Mouse (Mus musculus): ENCODE results near the gene Myh7. TPM values are rescaled to one million over a fixed set of nuclear protein-coding genes. Genes with fewer than 3 reads are reported as not detected.
A peak's percentile ranks its signal among the peaks of the same experiment; 100 is the strongest.

Myh7 gene
- polyA plus RNA-seq, 1 experiment from 2014 or later, result 0.16 TPM

- H3K4me3 ChIP-seq (replicated peaks; ENCODE audit: low read depth, low read length), result peak within 1 kb of the TSS; percentile 67
- DNase-seq (ENCODE audit: low spot score) (peak; percentile 100), ATAC-seq (replicated peaks; ENCODE audit: low FRiP score, low read depth) (peak; percentile 93)
- peak within 1 kb of the TSS; percentile 90 for H3K27ac ChIP-seq
- peak within 1 kb of the TSS; percentile 73 for H3K4me2 ChIP-seq (ENCODE audit: low read length)
- 0 out of 2 replicates have a peak, but pooled peaks cover 13% of the 10 kb centered on the region for H3K36me3 ChIP-seq (ENCODE audit: insufficient read depth, low read length)
- under 1% methylated on average over 36 of the region's 36 CpGs for WGBS
- H3K9ac ChIP-seq (ENCODE audit: low read depth, low read length), result peak within 1 kb of the TSS; percentile 67
- no peaks in the 10 kb centered on the region for H3K27me3 ChIP-seq (ENCODE audit: insufficient read depth, low read length)
- H3K4me1 ChIP-seq (replicated peaks; ENCODE audit: insufficient read depth, low read length), result no peaks in the 10 kb centered on the region
- TF ChIP-seq CTCF (IDR thresholded peaks at IDR 0.05; ENCODE audit: low read depth), result peak; percentile 96
- no peaks in the 10 kb centered on the region for H3K9me3 ChIP-seq (replicated peaks; ENCODE audit: low read length)
Measured at GRCm38 (mm10) chr14:55014991-55015766, 20.8 kb upstream of the Myh7 start, which contains the start of gene Ngdn. TSS of gene Ngdn (plus strand) at chr14:55015454.

GRCm38 (mm10) chr14:55014591-55014990, 20.2 kb upstream of the Myh7 start:
- Histone ChIP-seq H3K4me2 (ENCODE audit: low read length) (peak overlapping the region; percentile 66), H3K9me3 (replicated peaks; ENCODE audit: low read length) (no peaks in the 10 kb centered on the region), H3K27me3 (ENCODE audit: insufficient read depth, low read length) (no peaks in the 10 kb centered on the region), H3K4me3 (replicated peaks; ENCODE audit: low read depth, low read length) (peak overlapping the region; percentile 40), H3K9ac (ENCODE audit: low read depth, low read length) (peak overlapping the region; percentile 59), H3K27ac (peak overlapping the region; percentile 90), H3K4me1 (replicated peaks; ENCODE audit: insufficient read depth, low read length) (no peaks in the 10 kb centered on the region), H3K36me3 (ENCODE audit: insufficient read depth, low read length) (0 out of 2 replicates have a peak, but pooled peaks cover 11% of the 10 kb centered on the region)
- TF ChIP-seq CTCF (IDR thresholded peaks at IDR 0.05; ENCODE audit: low read depth), result no peak
- DNase-seq (ENCODE audit: low spot score) (peak; percentile 79), ATAC-seq (replicated peaks; ENCODE audit: low FRiP score, low read depth) (peak; percentile 14; the same call in 1 of the 2 replicates)
- under 1% methylated on average over 27 of the region's 27 CpGs for WGBS

- Histone ChIP-seq H3K4me2 (ENCODE audit: low read length) (no peak overlapping the region), H3K4me1 (replicated peaks; ENCODE audit: insufficient read depth, low read length) (no peaks in the 10 kb centered on the region), H3K9me3 (replicated peaks; ENCODE audit: low read length) (no peaks in the 10 kb centered on the region), H3K4me3 (replicated peaks; ENCODE audit: low read depth, low read length) (no peak overlapping the region), H3K27ac (no peak overlapping the region), H3K27me3 (ENCODE audit: insufficient read depth, low read length) (no peaks in the 10 kb centered on the region), H3K9ac (ENCODE audit: low read depth, low read length) (no peak overlapping the region), H3K36me3 (ENCODE audit: insufficient read depth, low read length) (no peaks in the 10 kb centered on the region)
- TF ChIP-seq CTCF (IDR thresholded peaks at IDR 0.05; ENCODE audit: low read depth), result peak; percentile 44; the same call in 1 of the 2 replicates
- 64% methylated on average over 4 of the region's 4 CpGs for WGBS
- ATAC-seq (replicated peaks; ENCODE audit: low FRiP score, low read depth) (no peak), DNase-seq (ENCODE audit: low spot score) (no peak)
Measured at GRCm38 (mm10) chr14:55011116-55011515, 16.7 kb upstream of the Myh7 start.

DNA sequence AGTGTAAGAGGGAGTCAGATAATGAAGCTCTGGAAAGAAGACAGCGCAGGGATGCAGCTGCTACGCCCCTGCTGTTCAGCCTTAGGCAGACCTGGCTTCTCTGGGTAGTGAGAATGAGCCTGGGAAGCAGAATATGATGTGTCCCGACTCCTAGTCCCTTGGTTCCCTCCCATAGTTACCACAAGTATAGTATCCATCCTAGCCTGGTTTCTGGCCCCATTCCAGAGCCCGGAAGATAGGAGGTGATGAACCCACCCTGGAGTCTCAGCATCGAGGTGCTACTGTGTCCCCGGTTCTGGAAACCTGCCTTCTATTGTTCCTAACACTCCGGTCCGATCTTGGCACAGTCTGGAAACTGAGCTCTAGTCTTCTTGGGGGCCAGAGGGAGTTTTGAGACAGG, 14.0 kb upstream of the Myh7 start:
- TF ChIP-seq CTCF (IDR thresholded peaks at IDR 0.05; ENCODE audit: low read depth), result no peak
- Histone ChIP-seq H3K27ac (no peak overlapping the region), H3K9ac (ENCODE audit: low read depth, low read length) (no peak overlapping the region), H3K36me3 (ENCODE audit: insufficient read depth, low read length) (no peaks in the 10 kb centered on the region), H3K4me1 (replicated peaks; ENCODE audit: insufficient read depth, low read length) (peaks cover 6% of the 10 kb centered on the region; the same call in 1 of the 2 replicates), H3K4me3 (replicated peaks; ENCODE audit: low read depth, low read length) (no peak overlapping the region), H3K27me3 (ENCODE audit: insufficient read depth, low read length) (no peaks in the 10 kb centered on the region), H3K9me3 (replicated peaks; ENCODE audit: low read length) (no peaks in the 10 kb centered on the region), H3K4me2 (ENCODE audit: low read length) (no peak overlapping the region)
- no peak for DNase-seq (ENCODE audit: low spot score)
- no peak for ATAC-seq (replicated peaks; ENCODE audit: low FRiP score, low read depth)
- 78% methylated on average over 8 of the region's 8 CpGs for WGBS

DNA sequence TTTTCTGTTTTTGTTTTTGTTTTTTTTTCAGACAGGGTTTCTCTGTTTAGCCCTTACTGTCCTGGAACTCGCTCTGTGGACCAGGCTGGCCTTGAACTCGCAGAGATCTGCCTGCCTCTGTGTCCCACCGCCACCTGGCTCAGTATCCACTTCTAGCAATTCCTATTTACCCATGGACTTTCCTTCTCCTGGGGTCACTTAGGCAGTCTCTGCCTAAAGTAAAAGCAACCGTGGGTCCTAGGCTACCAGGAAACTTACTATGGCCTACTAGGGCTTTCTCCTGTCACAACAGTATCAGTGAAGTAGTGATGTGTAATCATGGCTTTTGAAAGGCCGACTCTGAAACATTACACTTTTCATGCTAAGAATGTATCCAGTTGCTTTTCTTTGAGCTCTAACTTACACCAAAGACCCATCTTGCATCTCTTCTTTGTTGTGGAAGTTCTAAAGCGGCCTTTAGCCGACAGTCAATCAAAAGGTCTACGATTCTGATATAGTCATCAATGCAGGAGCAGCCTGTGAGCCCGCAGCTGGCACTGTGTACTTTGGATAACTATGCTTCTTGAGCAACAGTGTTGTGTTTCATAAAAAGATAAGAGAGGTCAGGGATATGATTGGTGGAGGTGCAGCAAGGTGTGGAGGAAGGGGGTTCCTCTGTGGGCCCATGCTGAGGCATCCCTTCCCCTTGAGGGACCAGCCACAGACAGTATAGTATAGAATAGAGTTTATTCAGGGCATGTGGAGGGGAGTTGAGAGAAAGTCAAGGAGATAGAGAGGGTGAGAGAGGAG, 12.9 kb upstream of the Myh7 start:
- H3K4me3 ChIP-seq (replicated peaks; ENCODE audit: low read depth, low read length), result no peak overlapping the region
- 87% methylated on average over 9 of the region's 9 CpGs for WGBS
- H3K9me3 ChIP-seq (replicated peaks; ENCODE audit: low read length), result no peaks in the 10 kb centered on the region
- H3K27ac ChIP-seq, result no peak overlapping the region
- ATAC-seq (replicated peaks; ENCODE audit: low FRiP score, low read depth), result no peak
- H3K27me3 ChIP-seq (ENCODE audit: insufficient read depth, low read length), result no peaks in the 10 kb centered on the region
- H3K36me3 ChIP-seq (ENCODE audit: insufficient read depth, low read length), result no peaks in the 10 kb centered on the region
- no peak overlapping the region for H3K9ac ChIP-seq (ENCODE audit: low read depth, low read length)
- no peak overlapping the region for H3K4me2 ChIP-seq (ENCODE audit: low read length)
- no peak for TF ChIP-seq CTCF (IDR thresholded peaks at IDR 0.05; ENCODE audit: low read depth)
- DNase-seq (ENCODE audit: low spot score), result no peak
- peaks cover 6% of the 10 kb centered on the region; the same call in 1 of the 2 replicates for H3K4me1 ChIP-seq (replicated peaks; ENCODE audit: insufficient read depth, low read length)

DNA sequence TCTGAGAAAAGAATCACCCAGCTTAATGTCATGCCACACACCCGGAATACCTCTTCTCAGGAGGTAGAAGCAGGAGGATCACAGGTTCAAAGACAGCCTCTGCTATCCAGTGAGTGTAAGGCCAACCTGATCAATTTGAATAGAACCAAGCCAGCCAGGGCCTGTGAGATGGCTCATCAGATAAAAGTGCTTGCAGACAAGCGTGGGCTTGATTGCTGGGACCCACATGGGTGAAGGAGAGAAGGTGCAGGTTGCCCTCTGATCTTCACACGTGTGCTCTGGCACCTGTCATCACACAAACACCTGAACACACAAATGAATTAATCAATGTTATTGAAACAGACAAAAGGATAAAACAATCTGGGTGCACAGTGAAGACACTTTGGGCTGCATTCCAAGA, 12.1 kb upstream of the Myh7 start:
- Histone ChIP-seq H3K9me3 (replicated peaks; ENCODE audit: low read length) (no peaks in the 10 kb centered on the region), H3K27me3 (ENCODE audit: insufficient read depth, low read length) (no peaks in the 10 kb centered on the region), H3K36me3 (ENCODE audit: insufficient read depth, low read length) (no peaks in the 10 kb centered on the region), H3K27ac (no peak overlapping the region), H3K4me3 (replicated peaks; ENCODE audit: low read depth, low read length) (no peak overlapping the region), H3K9ac (ENCODE audit: low read depth, low read length) (no peak overlapping the region), H3K4me1 (replicated peaks; ENCODE audit: insufficient read depth, low read length) (peaks cover 9% of the 10 kb centered on the region; the same call in 1 of the 2 replicates), H3K4me2 (ENCODE audit: low read length) (no peak overlapping the region)
- ATAC-seq (replicated peaks; ENCODE audit: low FRiP score, low read depth) (no peak), DNase-seq (ENCODE audit: low spot score) (no peak)
- TF ChIP-seq CTCF (IDR thresholded peaks at IDR 0.05; ENCODE audit: low read depth), result no peak
- WGBS, result 64% methylated on average over 3 of the region's 3 CpGs
